In the genomic region with DNA sequence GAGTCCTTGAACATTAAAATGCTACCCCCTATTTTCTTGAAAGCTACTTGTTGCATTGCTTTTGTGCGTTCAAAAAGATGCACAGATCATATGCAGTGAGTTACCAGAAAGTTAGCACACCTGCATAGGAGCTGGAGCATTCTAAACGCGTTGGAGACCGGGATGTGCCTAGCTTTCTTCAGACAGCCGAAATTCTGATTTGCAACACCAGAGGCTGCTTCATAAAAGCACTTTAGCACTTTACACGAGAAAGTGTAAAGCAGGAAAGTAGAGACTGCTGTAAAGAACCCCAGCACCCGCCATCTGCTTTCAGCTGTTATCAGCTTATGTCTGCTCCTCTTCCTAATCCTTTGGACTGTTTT, we compare ENCODE assay signal across 7 mouse cellular contexts. TPM values are rescaled to one million over a fixed set of nuclear protein-coding genes. Genes with fewer than 3 reads are reported as not detected.
DNase-seq lines count a peak whose midpoint lies in the region; ATAC-seq and TF ChIP-seq lines count a peak whose summit lies in the region.

No protein-coding gene starts in this region.

- no peak for TF ChIP-seq CTCF in stomach, postnatal 0 days (IDR thresholded peaks at IDR 0.05; ENCODE audit: low read depth)

- H3K9me3 ChIP-seq in forebrain, embryonic 13.5 days (replicated peaks): no peaks in the 10 kb centered on the region
- H3K9me3 ChIP-seq in liver, embryonic 13.5 days (replicated peaks): no peaks in the 10 kb centered on the region
- no peaks in the 10 kb centered on the region for H3K9me3 ChIP-seq in stomach, postnatal 0 days (ENCODE audit: control insufficient read depth, low read length)

- peak; percentile 43 for DNase-seq in retina, postnatal 7 days (ENCODE audit: low read depth, low spot score)
- no peak for DNase-seq in retina, embryonic 14.5 days (ENCODE audit: low spot score)
- no peak for DNase-seq in liver, embryonic 13.5 days
- no peak for DNase-seq in stomach, postnatal 0 days (ENCODE audit: low spot score)
- DNase-seq in frontal cortex, adult 2 months (ENCODE audit: extremely low spot score in 1 of 2, low spot score in 1 of 2): no peak
- DNase-seq in gastrocnemius, adult 8-10 months (ENCODE audit: low spot score in 2 of 2): no peak

- peak overlapping the region; percentile 38 for H3K4me3 ChIP-seq in forebrain, embryonic 13.5 days
- peak overlapping the region; percentile 56 for H3K4me3 ChIP-seq in liver, embryonic 13.5 days (replicated peaks)
- peak overlapping the region; percentile 34 for H3K4me3 ChIP-seq in stomach, postnatal 0 days (ENCODE audit: low read depth, low read length)

- peak overlapping the region; percentile 62 for H3K4me2 ChIP-seq in forebrain, embryonic 13.5 days
- H3K4me2 ChIP-seq in liver, embryonic 13.5 days: peak overlapping the region; percentile 76
- H3K4me2 ChIP-seq in stomach, postnatal 0 days (replicated peaks; ENCODE audit: low read depth): peak overlapping the region; percentile 60

- no peak for TF ChIP-seq EP300 in stomach, postnatal 0 days (optimal IDR thresholded peaks at IDR 0.05)

- H3K27ac ChIP-seq in forebrain, embryonic 13.5 days: peak overlapping the region; percentile 65
- peak overlapping the region; percentile 72 for H3K27ac ChIP-seq in liver, embryonic 13.5 days
- H3K27ac ChIP-seq in stomach, postnatal 0 days (replicated peaks): peak overlapping the region; percentile 90

- 8% methylated on average over 7 of the region's 7 CpGs for WGBS in forebrain, embryonic 13.5 days
- 22% methylated on average over 7 of the region's 7 CpGs for WGBS in liver, embryonic 13.5 days (ENCODE audit: insufficient replicate concordance)
- 5% methylated on average over 7 of the region's 7 CpGs for WGBS in stomach, postnatal 0 days

- ATAC-seq in forebrain, embryonic 13.5 days: no peak
- no peak for ATAC-seq in liver, embryonic 13.5 days (ENCODE audit: low read depth)
- ATAC-seq in stomach, postnatal 0 days (ENCODE audit: low FRiP score, low TSS enrichment): peak; percentile 36; the same call in 1 of the 2 replicates

- H3K36me3 ChIP-seq in forebrain, embryonic 13.5 days (ENCODE audit: poor library complexity, severe bottlenecking): peaks cover 17% of the 10 kb centered on the region
- peaks cover 31% of the 10 kb centered on the region for H3K36me3 ChIP-seq in liver, embryonic 13.5 days
- H3K36me3 ChIP-seq in stomach, postnatal 0 days (ENCODE audit: control insufficient read depth, insufficient read depth, low read length): peaks cover 2% of the 10 kb centered on the region; the same call in 1 of the 2 replicates

- peaks cover 5% of the 10 kb centered on the region; the same call in 1 of the 2 replicates for H3K4me1 ChIP-seq in forebrain, embryonic 13.5 days
- peaks cover 17% of the 10 kb centered on the region for H3K4me1 ChIP-seq in liver, embryonic 13.5 days (replicated peaks)
- H3K4me1 ChIP-seq in stomach, postnatal 0 days (replicated peaks; ENCODE audit: control insufficient read depth, insufficient read depth): no peaks in the 10 kb centered on the region

- peak overlapping the region; percentile 52 for H3K9ac ChIP-seq in forebrain, embryonic 13.5 days
- peak overlapping the region; percentile 61 for H3K9ac ChIP-seq in liver, embryonic 13.5 days
- H3K9ac ChIP-seq in stomach, postnatal 0 days (ENCODE audit: low read length): no peak overlapping the region

- no peaks in the 10 kb centered on the region for H3K27me3 ChIP-seq in forebrain, embryonic 13.5 days
- H3K27me3 ChIP-seq in liver, embryonic 13.5 days: no peaks in the 10 kb centered on the region
- H3K27me3 ChIP-seq in stomach, postnatal 0 days (ENCODE audit: control insufficient read depth, insufficient read depth, low read length): no peaks in the 10 kb centered on the region

RNA-seq across cellular contexts. Expression of gene Mrps27, which starts 8.9 kb away (rescaled TPM):
- 44.9 and 49.2 TPM in 2 replicates for polyA plus RNA-seq in forebrain, embryonic 13.5 days (2015; fragmentation: Nextera tagmentation; extraction: Ambion mirVana)
- polyA plus RNA-seq in liver, embryonic 13.5 days (2015; fragmentation: Nextera tagmentation; extraction: Ambion mirVana): 36.3 and 40.1 TPM in 2 replicates
- polyA plus RNA-seq in stomach, postnatal 0 days (2015; fragmentation: Nextera tagmentation; extraction: Ambion mirVana): 29.9 and 30.8 TPM in 2 replicates
- 29.7 and 33.5 TPM in 2 replicates for polyA plus RNA-seq in frontal cortex, adult 2 months (2012; rRNA removed)
- 10 to 100 TPM; 23.0 to 26.5 (median 25.5) TPM for total RNA-seq in gastrocnemius, adult 8-10 months (2022)

RNA-seq across cellular contexts. Expression of gene Ptcd2, which starts 9.0 kb away (rescaled TPM):
- polyA plus RNA-seq in forebrain, embryonic 13.5 days (2015; fragmentation: Nextera tagmentation; extraction: Ambion mirVana): 47.6 and 49.4 TPM in 2 replicates
- 36.4 and 45.3 TPM in 2 replicates for polyA plus RNA-seq in liver, embryonic 13.5 days (2015; fragmentation: Nextera tagmentation; extraction: Ambion mirVana)
- polyA plus RNA-seq in stomach, postnatal 0 days (2015; fragmentation: Nextera tagmentation; extraction: Ambion mirVana): 30.1 and 31.0 TPM in 2 replicates
- 33.3 and 35.3 TPM in 2 replicates for polyA plus RNA-seq in frontal cortex, adult 2 months (2012; rRNA removed)
- 10 to 100 TPM; 22.1 to 27.9 (median 25.4) TPM for total RNA-seq in gastrocnemius, adult 8-10 months (2022)
